Mouse (Mus musculus): ENCODE results near the gene Hoxa11. TPM values are rescaled to one million over a fixed set of nuclear protein-coding genes. Genes with fewer than 3 reads are reported as not detected.

Hoxa11 gene
- total RNA-seq, 2 experiments from 2014 or later = not detected

DNA sequence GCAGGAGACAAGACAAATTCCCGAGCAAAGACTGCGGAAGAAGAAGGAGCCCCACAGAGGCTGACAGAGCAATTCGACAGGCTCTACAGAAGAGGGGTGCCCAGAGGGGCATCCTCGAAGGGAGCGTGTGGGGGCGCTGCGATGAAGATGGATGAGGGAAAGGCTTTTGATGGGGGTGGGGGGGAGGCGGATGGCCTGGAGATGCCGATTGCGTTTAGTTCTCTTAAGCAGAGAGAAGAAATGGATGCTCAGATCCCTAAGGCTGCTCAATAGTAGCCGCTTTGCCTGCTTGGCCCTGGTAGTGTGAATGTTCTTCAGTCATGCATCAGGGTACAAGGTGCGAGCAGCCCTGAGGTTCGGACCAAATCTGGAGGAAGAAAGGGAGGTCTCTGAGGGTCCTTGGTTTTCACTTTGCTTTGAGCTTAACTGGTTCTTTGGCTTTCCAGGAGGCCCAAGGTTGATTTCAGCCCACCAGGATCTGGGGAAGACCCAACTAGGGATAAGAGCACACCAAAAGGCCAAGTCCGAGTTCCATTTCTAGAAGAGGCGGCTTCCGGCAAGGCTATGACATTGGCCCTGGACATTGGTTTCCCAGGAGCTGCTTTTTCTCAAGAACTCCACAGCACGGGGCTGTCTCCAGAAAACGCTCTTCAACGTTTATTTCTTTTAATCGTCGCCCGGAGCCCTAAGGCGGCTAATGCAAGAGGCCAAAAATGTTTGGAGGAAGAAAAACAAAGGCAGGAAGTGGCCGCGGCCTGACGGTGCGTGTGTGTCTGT lies 3.2 kb upstream of the Hoxa11 start:
- ATAC-seq (ENCODE audit: poor library complexity, severe bottlenecking) = no peak

DNA sequence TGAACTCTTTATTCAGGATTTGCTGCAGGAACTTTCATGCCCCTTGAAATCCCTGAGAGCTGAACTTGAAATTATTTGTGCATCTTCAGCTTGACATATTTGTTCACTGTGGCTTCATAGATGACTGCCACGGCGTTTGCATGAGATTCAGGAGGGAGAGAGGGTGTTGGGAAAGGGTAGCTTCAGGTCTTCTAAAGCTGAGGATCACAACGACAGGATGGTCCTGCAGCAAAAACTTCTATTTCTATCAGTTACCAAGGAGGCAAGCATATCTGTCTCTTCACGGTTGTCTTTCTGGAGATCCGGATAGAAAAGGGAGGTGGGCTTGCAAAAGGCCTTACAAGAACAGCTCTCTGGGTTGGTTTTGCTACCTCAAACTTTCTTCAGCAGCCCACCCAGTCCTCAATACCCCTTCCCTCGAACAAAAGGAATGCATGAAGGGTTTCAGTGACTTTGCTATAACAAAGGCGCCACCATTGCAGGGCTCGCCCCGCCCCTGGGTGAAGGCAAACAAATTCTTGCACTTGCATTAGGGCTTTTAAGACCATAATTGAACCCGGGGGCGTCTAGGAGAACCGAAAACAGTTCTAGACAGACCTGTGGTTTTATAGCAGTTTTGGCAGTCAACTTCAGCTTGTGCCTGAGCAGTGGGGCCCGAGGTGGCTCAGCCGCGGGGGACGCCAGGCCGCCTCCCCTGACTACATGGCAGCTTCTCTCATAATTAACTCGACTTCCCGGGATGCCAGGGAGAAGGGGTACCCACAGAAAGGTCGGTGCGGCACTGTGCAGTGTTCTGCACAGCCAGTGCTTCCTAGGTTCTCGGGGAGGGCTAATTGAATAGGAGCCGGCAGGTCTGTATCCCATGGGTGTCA lies 2.4 kb upstream of the Hoxa11 start:
- no peak for ATAC-seq (ENCODE audit: poor library complexity, severe bottlenecking)

DNA sequence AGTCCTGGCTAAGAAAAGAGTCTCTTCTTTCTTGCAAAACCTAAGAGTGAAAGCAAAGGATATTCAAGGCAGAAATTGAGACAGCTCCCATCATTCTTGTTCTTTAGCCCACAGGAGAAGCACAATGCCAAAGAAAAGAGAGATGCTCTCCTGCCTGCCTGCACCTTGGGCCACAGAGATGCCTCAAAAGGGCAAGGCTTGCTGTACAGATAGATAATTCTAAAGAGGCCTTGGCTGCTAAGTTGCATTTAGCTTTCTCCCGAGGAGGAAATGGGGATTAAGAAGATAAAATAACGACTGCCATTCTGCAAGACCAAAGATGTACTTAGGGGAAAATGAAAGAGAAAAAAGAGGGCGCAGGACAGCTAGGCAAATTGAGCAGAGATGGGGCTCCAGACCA lies 1.3 kb upstream of the Hoxa11 start:
- ATAC-seq (ENCODE audit: poor library complexity, severe bottlenecking) = no peak

DNA sequence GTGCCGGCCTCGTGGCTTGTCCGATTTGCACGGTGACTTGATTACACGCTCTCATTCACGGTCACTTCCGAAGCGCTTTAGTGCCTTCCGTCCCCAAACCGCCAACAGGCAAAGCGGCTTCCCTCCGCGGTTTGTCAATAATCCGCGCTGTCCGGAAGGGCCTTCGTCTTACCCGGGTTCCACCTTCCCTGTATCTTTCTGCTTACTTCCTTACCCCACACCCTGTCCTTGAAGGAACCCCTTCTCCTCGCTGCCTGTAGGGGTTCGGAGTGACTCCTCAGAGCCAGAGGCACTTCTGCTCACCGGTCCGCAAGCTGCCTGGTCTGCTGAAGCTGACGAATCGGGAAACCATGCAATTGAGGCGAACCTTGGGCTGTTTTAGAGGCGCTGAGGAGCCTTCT lies 793 bp upstream of the Hoxa11 start:
- ATAC-seq (ENCODE audit: poor library complexity, severe bottlenecking) = peak; percentile 44

DNA sequence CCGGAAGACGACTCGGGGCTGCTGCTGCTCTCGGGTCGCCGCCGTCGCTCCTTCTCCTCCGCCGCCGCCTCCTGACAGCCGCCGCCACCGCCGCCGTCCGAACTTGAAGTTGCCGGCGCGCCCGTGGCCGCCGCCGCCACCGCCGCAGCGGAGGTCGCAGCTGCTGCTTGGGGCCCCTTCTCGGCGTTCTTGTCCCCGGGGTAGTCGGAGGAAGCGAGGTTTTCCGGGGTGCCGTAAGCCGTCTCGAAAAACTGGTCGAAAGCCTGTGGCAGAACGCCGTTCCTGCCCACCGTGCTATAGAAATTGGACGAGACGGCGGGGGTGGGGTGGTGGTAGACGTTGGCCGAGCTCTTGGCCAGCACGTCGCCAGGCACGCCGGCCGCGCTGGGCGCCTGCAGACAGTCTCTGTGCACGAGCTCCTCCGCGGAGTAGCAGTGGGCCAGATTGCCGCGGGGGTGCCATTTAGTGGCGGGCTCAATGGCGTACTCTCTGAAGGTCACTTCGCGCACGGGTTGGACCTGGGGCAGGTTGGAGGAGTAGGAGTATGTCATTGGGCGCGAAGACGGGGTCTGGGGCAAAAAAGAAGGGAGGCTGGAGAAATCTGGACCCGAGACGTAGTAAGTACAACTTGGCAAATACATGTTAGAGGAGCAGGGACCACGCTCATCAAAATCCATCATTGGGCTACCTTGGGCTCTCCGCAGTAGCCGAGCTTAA lies 412 bp downstream of the Hoxa11 start:
- no peak for ATAC-seq (ENCODE audit: poor library complexity, severe bottlenecking)

DNA sequence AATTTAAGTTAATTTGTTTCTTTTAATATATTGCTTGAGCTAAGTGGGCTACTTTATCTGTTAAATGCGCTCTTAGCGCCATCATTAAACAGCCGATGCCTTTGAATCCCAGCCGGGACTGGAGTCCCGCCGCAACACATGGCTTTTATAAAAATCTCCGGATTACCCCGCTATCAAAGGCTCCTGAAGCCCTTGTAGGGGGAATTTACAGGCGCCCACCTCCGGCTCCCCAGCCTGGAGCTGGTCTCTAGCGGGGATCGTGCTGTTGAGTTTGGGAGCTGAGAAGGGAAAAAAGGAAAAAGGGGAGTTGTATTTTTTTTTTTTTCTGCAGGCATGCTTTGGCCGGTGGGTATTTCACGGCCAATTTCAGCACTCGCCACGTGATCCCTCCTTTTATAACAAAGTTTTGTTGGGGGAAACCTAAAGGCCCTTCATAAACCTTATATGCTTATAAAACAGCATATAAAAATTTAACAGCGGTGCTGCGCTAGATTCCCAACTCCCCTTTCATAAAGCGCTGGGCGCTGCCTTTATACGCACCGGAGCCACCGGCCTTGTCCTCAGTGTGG lies 1.1 kb downstream of the Hoxa11 start:
- ATAC-seq (ENCODE audit: poor library complexity, severe bottlenecking) = no peak

DNA sequence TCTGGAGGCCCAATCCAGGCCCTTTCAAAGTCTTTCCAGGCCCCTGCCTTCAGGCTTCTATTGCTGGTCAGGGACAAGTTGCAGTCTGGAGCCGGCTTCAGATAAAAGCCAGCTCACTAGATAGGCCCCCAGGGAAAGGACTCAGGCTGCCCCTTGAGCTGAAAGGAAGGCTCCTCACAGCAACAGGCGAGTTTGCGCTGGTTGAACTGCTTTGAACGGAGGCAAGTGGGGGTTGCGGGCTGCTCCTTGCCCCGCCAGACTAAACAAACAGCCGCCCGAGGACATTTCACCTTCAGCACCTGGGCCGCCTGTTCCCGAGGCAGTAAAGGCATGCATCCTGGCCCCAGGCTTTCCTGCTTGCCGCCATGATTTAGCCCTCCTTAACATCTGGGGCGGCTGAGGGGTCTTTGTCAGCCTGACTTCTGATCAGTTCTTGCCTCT lies 1.9 kb downstream of the Hoxa11 start:
- ATAC-seq (ENCODE audit: poor library complexity, severe bottlenecking) = no peak

DNA sequence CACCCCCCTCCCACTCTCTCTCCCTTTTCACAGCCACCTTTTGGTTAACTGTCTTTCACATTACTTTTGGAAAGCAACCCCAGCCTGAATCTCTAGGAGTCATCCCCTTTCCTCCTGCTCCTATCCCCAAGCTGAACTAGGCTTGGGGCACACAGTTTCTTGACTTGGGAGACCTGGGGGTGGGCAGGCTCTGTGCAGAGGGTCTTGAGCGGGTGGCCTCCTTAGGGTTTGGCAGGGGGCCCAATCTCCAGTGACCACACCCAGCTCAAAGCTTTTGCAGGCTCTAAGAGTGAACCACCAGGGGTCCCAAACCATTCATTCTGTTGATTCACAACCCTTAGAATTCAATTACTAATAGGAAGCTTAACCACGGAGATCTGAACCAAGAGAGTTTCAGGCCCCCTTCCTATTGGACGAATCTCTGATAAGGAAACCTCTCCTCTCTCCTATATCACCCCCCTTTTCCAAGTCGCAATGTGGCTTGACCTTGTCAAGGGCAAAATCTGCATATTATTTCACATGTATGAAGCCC lies 2.7 kb downstream of the Hoxa11 start:
- ATAC-seq (ENCODE audit: poor library complexity, severe bottlenecking) = no peak

DNA sequence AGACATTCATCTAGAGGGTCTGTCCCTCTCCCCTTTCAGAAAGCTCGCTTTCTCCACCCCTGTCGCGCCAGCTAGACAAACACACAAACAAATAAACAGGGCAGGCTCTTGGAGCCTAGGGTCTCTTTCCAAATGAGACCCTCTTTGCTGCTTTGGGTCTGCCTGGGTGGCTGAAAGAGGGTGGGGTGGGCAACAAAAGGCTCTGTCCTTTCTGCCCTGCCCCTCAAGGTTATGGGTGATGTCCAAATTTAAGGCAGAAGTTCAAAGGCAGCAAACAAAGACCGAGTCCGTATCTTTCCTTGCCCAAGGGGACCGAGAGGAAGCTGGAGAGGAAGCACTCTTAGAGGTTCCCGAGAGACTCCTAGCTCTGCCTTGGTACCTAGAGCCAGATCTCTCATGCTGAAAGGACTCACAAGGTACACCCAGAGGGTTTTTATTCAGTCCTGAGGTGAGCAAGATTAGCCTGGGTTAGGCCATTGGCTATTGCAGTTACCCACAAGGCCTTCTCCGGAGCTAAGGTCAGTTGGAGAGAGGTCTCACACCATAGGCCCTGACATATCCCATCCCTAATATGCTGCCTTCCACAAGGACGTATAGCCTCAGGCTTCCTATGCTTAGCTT lies 4.5 kb downstream of the Hoxa11 start:
- ATAC-seq (ENCODE audit: poor library complexity, severe bottlenecking) = no peak

DNA sequence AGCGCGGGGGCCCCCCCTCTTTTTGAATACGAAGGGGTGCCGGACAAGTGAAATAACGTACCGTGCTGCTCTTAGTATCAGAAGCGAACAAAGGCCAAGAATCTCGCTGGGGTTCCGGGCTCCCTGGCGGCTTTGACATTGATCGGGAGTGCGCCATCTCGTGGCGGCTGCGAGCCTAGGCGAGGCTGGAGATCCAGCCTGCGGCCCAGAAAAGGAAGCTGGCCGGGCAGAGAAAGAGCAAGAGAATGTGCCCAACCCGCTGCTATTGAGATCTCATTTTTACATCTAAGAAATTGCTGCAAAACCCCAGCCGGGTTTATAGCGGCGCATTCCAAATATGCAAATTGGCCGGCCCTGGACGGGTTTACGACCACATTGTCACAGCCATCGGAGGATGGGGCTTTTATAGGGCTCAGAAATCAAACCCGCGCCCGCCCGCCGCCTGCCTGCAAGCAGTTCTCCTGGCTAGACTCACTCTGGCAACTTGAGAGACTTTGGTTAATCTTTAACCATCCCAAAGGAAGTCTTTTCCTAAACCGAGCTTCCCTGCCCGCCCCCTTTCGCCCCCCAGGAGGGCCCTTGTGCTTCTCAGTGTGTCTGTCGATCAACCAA lies 5.1 kb downstream of the Hoxa11 start, which contains the start of gene Hoxa10:
TSS of gene Hoxa10 (minus strand) at position 466 of the 612 bp plus-strand sequence.
- ATAC-seq (ENCODE audit: poor library complexity, severe bottlenecking) = peak; percentile 96

DNA sequence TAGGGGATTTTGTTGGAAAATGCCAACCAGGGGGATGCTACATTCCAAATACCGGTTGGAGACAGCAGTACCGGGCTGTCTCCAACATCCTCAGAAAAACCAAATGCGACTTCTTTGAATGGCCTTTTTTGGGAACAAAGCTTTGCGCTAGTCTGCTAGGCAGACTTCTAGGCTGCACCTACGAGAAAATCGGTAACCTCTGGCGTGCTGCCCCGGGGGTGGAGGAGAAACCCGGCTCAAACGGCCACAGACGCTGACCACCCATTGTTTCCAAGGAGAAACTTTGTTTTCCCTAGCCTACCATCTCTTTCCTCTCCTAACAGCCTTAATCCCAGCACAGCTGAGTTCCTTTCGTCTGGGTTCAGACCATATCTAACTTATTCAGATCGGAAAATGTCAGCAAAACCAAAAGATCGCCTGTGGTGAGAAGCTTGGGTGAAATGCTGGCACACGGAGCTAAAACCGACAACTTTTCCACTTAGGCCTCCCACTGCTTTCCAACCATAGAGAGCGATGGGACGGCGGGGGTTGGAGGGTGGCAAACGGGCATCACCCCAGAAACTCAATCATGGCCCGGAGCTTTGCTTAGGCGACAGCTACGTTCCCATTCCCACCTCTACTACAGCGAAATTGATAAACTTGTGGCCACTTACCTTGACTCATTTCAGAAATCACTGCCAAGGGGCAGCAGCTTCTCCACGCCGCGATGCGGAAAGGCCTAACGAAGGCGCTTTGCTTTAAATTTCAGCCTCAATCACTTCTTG lies 5.8 kb downstream of the Hoxa11 start:
- no peak for ATAC-seq (ENCODE audit: poor library complexity, severe bottlenecking)

DNA sequence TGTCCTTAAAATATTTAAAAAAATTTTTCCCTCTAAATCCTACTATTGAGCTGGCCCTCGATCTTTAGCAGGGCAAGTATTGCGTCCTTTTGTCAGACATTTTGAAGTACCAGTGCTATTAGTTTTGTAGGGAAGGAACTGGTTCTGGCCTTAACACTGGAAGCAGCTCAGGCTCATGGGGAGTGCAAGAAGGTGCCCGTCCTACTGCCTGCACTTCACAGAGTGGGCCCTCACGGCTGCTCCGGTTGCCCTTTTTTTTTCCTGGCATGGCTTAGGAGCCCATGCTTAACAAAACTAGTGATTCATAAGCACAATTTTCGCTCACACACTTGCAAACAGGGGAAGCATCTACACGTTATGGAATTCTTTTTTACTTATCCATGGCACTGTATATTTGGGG lies 6.6 kb downstream of the Hoxa11 start:
- ATAC-seq (ENCODE audit: poor library complexity, severe bottlenecking) = no peak

DNA sequence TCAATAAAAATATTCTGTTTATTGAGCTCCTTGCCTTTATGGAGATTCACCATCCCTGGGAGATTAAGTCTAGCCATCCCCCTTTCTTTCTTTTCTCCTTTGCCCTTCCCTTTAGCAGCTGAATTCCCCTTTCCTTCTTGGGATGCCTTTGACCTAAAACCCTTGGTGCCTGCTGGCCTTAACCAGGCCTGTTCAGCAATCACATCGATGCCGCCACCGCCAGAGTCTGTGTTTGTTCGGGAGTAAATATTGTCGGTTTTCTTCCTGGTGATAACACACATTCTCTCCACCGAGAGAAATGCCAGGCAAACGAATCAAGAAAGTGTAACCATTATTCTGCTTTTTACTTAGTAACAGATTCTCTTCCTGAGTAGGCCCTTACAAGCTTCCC lies 7.5 kb downstream of the Hoxa11 start:
- no peak for ATAC-seq (ENCODE audit: poor library complexity, severe bottlenecking)

DNA sequence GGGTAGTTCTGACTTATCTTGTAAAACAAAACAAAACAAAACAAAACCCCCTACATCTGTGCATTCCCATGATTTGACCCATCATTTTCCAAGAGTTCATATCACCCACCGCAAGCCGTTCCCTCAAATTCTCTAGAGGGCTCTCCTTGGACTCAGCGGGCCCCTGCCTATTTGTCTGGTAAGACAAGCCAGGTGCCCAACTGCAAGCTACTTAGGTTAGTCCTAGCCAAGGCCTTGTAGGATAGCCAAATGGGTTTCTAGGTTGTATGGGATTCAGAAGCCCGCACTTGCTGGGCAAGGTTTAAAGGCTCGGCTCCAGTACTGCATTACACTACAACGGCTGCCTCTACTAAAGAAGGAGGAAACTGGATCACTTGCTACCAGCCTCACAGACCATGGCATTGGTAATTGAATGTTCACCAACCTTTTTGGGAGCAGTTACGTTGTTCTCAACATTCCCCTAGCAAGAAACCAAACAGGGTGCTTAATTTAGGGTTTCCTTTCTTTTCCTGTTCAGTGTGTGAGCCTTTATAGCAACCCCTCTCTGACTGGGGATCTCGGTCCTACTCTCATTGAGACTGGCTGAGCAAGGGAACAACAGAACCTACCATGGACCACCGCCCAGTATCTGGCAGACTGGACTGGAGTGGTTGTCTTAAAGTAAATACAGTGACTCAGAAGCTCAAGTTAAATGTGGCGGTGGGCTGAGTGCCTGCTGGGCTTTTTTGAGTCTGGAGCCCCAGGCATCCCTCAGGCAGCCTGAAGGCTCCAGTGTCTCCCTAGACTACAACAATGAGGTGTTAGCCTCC lies 8.1 kb downstream of the Hoxa11 start:
- no peak for ATAC-seq (ENCODE audit: poor library complexity, severe bottlenecking)

DNA sequence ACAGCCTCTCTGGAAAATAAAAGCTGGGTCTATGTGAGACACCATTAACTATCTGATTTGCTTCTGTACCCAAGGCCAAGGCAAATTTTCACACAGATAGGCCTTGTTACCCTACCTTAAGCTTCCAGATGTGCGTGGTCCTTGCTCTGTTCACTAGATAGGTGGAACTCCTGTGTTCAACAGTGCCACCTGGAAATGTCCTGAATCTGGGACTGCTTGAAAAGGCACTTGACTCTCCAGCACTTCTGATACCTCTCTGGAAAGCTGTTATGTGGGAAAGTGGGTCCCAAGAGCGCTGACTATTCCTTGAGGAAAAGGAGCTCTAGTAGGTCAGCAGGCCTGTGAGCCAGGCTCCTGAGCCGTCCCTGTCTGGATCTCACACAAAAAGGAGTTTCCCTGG lies 8.8 kb downstream of the Hoxa11 start:
- no peak for ATAC-seq (ENCODE audit: poor library complexity, severe bottlenecking)

DNA sequence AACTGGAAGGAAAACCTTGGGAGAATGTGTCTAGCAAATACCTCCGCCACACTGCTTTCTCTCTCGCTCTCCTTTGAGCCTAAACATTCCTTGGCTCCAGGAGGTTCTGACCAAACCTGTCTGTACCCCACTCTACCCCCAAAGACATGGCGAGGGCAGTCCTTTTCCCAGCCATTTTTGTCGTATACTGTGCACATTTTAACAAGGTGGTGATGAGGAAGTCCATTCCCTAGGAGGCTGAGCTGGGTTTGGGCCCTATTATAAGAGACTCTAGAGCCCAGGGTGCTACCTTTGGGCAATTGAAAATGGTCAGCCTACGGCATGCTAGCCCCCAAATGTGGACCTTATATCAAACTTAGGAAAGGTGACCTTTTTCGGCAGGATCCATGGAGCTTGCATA lies 9.7 kb downstream of the Hoxa11 start:
- ATAC-seq (ENCODE audit: poor library complexity, severe bottlenecking) = no peak

DNA sequence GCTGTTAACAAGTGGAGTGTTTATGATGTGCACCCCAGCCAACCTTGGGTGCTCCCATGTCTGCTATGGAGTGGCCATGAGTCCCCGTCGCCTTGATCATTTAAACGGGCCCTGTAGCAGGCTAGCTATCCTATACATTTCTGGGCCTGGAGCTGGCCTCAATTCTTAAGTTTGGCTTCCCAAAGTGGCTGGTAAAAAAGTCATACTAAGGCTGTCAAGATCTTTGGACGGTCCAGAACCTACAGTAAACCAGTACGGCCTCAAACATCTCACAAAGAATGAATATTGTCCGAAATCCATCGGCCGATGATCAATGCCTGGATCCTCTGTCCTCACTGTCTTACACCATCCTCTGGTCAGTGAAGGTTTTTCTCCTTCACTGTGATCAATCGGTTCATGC lies 10.3 kb downstream of the Hoxa11 start:
- no peak for ATAC-seq (ENCODE audit: poor library complexity, severe bottlenecking)

DNA sequence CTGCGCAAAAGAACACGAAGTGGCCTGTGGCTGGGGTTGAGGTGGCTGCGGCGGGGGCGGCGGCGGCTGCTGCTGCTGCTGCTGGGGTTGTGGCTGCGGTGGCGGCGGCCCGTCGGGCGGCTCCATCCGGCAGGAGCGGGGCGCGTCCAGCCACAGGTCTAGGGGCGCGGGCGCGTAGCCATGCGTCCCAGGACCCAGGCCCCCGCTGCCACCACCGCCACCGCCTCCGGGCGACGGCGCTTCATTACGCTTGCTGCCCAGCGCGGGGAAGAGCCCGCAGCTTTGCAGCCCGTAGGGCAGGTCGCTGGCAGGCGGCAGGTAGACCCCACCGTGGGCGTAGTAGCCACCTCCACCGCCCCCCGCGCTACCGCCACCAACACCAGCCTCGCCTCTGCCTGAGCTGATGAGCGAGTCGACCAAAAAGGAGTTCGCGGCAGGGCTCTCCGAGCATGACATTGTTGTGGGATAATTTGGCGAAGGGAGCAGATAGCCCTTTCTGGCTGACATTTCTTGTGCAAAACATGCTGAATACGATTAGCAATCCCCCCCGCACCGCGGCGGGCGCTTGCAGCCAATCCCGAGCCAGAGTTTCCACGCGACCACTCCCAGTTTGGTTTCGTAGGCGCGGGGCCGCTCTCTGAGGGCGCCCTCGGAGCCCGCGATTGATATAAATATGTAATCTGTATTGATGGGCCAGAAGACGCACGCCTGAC lies 11.0 kb downstream of the Hoxa11 start:
- no peak for ATAC-seq (ENCODE audit: poor library complexity, severe bottlenecking)
